Mouse (Mus musculus) lung, adult 18-20 months (tissue): Measurements from ENCODE around the gene Gm9602.
"Not testable (repeated sequence)": the region's sequence is repeated elsewhere in the genome, so short reads cannot be mapped to it uniquely, and the experiment has no call there.

ENCODE experiments used
- DNase-seq, 2 experiments: peaks; one replicate each; pipeline ENCODE4 v3.0.0; 2022; ENCODE audit warnings: mixed read lengths in 2 of 2

Gm9602 gene

GRCm38 (mm10) chr14:4776037-4776436, at the start of gene Gm9602:
Gene Gm9602, plus strand, starts transcription at chr14:4776337.
- DNase-seq, result not testable (repeated sequence)

- not testable (repeated sequence) for DNase-seq
Measured at GRCm38 (mm10) chr14:4806421-4806820, 30.3 kb downstream of the Gm9602 start.

GRCm38 (mm10) chr14:4821950-4822349, 45.8 kb downstream of the Gm9602 start:
- not testable (repeated sequence) for DNase-seq
